Mouse (Mus musculus) CD4-positive, CD25-positive, alpha-beta regulatory T cell, adult 4 months (primary cell): ENCODE data around the gene Ccr4. TPM values are rescaled to one million over a fixed set of nuclear protein-coding genes. Genes with fewer than 3 reads are reported as not detected.

Experiments used
- ATAC-seq: one replicate; pipeline ENCODE4 v1.8.0; 2017
- polyA plus RNA-seq, 2 experiments: library from polyadenylated mRNA; unstranded; fragments of 100-300 nt; shearing (Covaris generic); gene quantifications; one replicate each; pipeline ENCODE4 v1.2.1; 2017

Ccr4 gene
- 10 to 100 TPM; 27.8 to 29.8 TPM for polyA plus RNA-seq

- no peak for ATAC-seq
Observed at GRCm38 (mm10) chr9:114504816-114505215, at the start of gene Ccr4. TSS of gene Ccr4 (minus strand) at chr9:114504916.

DNA sequence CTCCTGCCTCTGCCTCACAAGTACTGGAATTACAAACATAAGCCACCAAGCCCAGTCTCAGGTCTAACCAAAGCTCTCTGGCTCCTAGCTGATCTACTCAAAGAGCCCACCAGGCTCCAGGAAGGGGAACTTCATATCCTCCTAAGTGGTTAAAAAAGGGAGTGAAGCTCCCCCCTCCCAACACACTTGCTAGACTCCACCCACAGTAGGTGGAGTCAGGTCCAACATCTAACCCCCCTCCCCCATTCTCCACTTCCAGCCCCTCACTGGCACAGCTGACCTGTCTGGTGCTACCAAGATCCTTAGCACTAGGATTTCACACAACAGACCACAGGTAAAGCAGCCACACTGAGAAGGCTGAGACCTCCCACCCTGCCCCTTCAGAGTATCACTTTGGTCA lies 49.1 kb upstream of the Ccr4 start:
- ATAC-seq, result no peak

DNA sequence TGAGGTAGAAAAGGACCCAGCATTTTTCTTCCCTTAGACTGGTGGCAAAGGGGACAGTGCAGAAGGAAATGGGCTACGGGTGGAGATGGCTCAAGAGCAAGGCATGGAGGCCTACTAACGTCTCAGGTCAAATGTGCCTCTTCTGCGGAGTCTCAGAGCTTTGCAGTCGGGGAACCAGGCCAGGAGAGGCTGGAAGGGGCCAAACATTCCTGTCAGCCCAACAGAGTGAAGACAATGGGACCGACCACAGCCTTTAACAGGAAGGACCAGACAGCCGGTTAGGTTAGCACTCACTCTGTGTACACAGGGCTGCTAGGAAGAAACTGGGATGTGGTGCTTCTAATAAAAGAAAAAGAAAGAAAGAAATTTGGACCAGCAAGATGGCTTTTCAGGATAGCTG lies 45.3 kb upstream of the Ccr4 start:
- ATAC-seq, result no peak

GRCm38 (mm10) chr9:114549117-114549516 lies 44.4 kb upstream of the Ccr4 start:
- ATAC-seq, result no peak

DNA sequence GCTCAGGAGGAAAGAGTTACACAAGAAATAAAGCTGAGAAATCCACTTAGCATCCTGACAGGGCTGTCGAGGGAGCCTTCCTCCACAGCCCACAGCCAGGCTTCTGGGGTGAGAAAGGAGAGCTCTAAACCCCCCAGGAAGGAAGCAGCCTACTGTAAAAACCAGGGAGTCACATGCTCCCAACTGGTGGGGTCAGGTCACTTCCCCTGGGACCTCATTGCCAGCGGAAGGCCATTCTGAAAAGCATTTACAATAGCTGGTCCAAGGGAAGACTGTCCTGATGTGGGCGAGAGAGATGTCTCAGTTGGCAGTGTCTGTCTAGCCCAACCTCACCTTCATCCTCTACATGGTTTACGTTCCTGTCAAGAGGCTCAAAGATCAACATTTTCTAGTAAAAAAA lies 43.8 kb upstream of the Ccr4 start:
- ATAC-seq, result no peak

DNA sequence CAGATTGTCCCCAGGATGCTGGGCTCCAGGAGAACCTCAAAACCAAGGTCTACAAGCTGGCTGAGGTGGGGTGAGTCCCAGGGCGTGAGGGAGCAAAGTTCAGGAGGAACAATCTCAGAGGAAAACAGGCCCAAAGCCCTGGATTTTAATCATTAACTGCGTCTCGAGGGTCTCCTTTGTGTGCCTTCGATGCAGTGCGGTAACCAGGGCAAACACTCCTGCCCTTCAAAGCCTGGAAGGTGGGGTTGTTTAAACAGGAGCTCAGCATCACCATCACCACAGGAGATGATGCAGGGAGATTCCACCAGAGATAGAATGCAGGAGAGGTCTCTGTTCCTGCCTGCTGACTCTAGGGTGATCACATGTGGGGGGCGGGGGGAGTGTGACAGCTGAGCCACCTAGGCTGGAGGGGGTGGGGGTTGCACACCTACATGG lies 42.9 kb upstream of the Ccr4 start:
- ATAC-seq, result no peak

DNA sequence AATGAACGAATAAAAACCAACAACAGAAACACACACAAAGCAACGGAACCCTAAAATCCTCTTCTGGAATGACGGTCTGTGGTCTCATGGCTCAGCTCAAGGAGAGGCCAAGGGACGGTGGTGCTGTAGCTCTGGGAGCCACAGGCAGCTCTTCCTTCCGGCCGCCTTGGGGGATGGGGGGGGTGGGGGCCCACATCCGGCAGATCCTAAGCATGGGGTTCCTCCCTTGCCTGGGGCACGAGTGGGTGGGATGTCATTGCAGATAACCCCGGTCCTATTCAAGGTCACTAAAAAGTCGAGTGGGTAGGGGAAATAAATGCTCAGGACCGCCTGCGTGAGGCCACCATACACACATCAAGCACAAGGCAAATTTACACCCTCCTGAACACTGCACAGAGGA lies 42.0 kb upstream of the Ccr4 start:
- ATAC-seq, result peak; percentile 89

- no peak for ATAC-seq
Observed at GRCm38 (mm10) chr9:114544754-114545393, 40.2 kb upstream of the Ccr4 start.

GRCm38 (mm10) chr9:114543882-114544753 lies 39.4 kb upstream of the Ccr4 start:
- ATAC-seq, result no peak

DNA sequence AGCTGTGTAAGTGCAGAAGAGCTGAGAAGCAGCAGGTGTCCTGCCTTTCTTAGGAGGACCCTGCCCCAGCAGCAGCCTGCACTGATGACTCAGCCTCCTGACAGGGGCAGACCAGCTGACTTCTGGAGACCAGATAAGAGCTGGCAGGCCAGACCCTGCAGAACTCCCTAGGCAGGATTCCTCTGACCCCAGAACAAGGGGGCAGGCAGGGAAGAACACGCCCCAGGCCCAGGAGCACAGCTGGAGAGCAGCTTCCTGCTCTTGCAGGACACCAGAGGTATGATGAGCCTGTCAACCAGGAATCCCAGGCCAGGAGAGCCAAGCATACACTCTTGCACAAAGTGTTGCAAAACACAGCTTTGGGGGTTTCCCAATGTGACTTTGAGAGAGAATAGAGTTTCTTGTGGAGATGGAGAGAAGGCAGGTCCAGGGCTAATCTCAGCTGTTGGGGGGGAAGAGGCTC lies 36.6 kb upstream of the Ccr4 start:
- ATAC-seq, result no peak

DNA sequence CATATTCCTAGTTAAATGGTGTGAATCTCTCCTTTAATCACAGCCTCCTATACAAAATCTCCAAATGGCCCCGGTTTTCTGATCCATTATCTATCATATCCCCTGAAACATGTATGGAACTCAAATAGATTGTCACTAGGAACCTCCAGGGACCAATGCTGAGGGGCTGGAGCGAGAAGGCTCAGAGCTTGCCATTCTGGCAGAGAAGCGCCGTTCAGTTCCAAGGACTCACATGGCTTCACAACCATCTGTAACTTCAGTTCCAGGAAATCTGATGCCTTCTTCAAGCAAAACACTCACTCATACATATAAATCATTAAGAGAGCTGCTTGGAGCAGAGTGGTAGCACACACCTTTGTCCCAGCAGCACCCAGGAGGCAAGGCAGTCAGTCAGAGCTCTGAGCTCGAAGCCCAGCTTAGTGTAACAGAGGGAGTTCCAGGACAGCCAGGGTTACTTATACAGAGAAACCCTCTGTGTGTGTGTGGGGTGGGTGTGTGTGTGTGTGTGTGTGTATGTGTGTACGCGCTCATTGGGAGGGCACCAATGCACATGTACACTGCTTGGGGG lies 34.4 kb upstream of the Ccr4 start:
- no peak for ATAC-seq

GRCm38 (mm10) chr9:114536628-114537027 lies 31.9 kb upstream of the Ccr4 start:
- ATAC-seq, result no peak

DNA sequence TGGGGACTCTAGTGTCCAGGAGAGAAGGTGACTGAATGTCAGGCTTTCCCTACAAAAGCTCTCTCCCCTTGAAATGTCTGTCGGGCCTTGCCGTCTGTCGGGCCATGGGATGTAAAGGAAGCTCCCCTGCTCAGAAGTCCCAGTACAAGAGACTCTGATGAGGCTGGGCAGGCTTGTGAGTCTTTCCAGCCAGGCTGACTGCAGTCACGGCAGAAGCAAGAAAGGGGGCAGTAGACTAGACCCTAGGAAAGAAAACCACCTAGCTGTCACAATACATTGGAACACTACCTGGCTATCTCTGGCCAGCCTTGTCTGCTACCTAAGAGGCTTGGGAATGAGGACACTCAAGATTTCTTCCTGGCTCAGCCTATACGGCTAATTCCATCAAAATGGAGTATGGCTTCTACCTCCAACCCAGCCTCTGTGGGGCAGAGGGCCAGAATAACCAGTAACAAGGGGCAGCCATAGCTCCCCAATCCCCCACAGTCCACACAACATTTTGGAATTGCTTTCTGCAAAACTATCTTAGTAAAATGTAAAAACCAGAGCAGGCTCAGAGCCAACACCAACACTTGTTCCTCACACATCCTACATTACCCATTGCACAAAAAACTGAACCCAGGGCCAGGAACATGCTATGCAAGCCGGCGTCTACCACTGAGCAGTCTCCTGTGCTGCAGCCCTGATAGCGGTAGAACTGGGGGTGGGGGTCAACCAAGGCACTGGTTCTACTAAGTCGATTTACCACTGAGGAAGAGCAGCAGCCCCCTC lies 30.2 kb upstream of the Ccr4 start:
- ATAC-seq, result no peak

- no peak for ATAC-seq
Observed at GRCm38 (mm10) chr9:114533848-114534247, 29.1 kb upstream of the Ccr4 start.

DNA sequence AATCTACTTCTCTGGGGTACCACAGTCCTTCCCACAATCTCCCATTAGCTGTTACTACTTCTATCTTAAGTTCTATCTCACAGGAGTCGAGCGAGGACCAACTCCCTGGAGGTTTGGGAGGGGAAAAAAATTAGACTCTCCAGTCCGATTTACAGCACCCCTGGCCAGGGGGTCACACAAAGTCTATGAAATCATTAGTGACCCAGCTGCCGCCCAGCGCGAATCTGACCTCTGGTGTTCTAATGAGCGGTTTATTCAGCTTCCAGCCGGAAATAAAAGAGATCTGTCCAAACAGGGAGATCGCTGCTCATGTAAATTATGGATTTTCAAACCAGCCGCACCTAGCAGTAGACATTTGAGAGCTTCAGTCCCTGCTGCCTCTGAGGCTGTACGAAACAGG lies 26.6 kb upstream of the Ccr4 start:
- no peak for ATAC-seq

DNA sequence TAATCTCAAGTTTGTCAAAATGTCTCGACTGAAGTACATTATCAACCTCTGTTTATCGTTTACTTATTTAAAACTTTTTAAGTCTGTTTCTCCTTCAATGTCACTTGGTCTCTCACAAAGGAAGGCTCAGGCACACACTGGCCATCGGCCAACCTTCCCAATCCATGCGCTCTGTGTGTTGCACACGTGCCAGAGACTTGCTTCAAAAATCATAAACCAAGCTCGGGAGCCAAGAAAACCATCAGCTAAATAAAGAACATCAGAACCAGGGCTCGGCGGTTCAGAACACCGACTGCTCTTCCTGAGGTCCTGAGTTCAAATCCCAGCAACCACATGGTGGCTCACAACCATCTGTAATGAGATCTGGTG lies 23.9 kb upstream of the Ccr4 start:
- no peak for ATAC-seq

DNA sequence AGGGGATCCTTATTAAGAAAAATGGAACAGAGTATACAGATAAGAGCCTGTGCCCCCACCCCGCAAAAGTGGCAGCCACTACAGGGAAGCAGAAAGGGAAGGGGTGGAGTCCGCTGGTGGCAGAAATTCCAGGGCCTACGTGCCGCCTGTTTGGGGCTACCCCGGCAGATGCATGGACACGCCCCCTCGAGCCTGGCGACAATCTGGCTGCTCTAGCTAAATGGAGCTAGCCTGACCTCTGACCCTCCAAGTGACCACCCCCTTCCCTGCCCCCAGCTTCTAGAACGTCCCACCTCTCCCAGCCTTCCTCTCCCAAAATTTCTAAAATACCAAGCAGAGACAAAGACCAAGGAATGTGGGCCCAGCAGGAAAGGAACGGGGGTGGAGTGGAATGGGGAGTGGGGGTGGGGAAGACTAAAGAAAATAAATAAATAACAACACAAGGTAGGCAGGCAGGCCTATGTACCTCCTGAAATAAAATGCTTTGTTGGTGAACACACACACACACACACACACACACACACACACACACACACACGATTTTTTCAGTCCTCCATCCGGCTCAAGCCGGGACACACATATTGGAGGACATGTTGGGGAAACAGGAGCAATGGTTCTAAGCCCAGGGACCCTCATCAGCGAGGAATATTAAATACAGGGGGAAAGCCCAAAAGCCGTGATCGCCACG lies 23.4 kb upstream of the Ccr4 start:
- ATAC-seq, result no peak

DNA sequence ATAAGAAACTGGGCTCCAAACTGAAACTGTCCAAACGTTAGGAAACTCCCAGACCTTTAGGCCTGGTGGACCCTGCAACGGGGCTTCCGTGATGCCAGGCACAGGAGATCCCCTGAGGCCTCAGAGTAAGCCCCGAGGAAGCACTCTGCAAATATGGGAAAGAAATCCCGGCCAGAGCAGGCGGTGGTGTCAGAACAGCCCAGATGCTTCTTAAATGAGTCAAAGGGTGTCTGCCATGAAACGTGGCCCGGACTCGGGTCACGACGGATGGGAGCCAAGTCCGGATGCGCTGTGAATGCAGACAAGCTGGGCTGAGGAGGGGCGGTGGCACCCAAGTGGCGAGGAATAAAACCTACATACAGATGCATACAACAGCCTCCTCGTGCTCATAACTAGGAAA lies 22.4 kb upstream of the Ccr4 start:
- ATAC-seq, result peak; percentile 96

DNA sequence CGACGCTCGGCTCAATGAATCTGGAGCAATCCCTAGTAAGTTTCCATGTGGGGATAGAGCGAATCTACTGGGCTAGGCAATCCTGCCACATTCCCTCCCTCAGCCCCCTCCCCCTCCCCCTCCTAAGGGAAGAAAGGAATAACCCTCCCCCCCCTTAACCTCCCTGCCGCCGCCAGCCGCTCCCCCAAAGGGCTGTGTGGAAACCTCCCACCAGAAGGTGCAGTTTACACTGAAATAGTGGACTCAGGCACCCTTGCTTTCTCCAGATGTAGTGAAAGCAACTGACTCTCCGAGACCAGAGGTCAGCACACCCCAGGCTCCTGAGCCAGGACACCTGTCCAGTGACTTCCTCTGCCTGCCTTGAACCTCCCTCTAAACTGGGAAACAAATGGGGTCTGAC lies 21.9 kb upstream of the Ccr4 start:
- ATAC-seq, result no peak

DNA sequence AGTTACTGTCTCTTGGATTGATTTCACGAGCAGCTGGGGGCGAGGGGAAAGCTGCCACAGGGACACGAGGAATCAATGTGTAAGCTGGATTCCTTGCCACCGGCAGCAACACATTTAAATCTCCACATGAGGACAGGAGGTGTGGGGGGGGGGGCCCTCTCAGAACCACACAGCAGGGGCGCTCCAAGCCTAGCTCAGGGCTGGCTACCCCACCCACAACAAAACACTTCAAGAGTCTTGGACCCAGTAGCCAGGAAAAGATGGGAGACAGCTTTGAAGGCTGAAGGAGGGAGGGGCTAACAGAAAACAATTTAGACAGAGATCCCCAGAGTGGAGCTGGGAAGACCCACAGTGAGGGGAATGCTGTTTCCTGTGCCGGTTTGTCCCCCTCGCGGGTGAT lies 21.2 kb upstream of the Ccr4 start:
- no peak for ATAC-seq

- no peak for ATAC-seq
Observed at GRCm38 (mm10) chr9:114525073-114525633, 20.4 kb upstream of the Ccr4 start.

GRCm38 (mm10) chr9:114522501-114522900 lies 17.8 kb upstream of the Ccr4 start:
- ATAC-seq, result no peak
